Mouse (Mus musculus): ENCODE measurements around the gene Fam111a.
"Not testable (repeated sequence)": the region's sequence is repeated elsewhere in the genome, so short reads cannot be mapped to it uniquely, and the experiment has no call there.

Fam111a gene

GRCm38 (mm10) chr19:12545440-12545839, at the start of gene Fam111a:
Fam111a (plus strand) TSS chr19:12545740.
- not testable (repeated sequence) for DNase-seq (ENCODE audit: low spot score)

DNA sequence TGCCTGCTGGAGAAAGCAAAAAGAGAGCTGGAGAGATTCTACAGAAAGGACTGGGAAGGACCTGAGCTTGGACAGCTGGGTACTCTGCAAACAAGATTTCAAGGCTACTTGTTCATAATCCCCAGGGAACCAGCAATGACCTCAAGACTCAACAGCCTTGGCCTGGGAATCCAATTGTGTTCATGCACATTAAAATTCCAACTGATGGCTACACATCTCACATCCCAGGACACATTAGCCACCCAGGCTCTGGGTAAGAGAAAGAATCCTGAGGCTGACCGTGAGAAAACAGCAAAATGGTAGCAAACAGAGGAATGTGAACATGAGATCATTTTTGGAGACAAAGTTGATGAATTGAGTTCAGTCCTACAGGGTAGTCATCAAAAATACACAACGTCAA, 49.3 kb upstream of the Fam111a start:
- DNase-seq (ENCODE audit: low spot score) = no peak

GRCm38 (mm10) chr19:12497909-12498308, 47.6 kb upstream of the Fam111a start:
- no peak for DNase-seq (ENCODE audit: low spot score)

DNA sequence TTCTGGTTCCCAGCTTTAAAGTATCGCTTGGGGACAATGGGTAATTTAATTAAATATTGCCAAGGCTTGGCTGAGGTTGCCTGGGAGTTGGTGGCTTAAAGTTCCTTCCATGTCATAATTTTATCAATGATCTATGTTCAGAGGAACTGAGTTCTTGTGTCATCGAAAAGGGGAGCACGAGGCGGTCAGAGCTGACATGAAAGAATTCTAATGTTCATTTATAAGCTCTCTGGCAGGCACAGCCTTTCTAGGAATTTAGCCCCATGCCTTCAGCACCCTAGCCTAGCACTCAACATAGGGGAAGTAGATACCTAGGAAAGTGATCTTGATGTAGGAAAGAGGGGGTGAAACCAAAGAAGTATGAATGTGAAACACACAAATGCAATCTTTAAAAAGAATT, 47.2 kb upstream of the Fam111a start:
- DNase-seq (ENCODE audit: low spot score) = no peak

- no peak for DNase-seq (ENCODE audit: low spot score)
Observed at GRCm38 (mm10) chr19:12498941-12499340, 46.6 kb upstream of the Fam111a start.

GRCm38 (mm10) chr19:12499485-12499884, 46.1 kb upstream of the Fam111a start:
- DNase-seq (ENCODE audit: low spot score) = no peak

GRCm38 (mm10) chr19:12500124-12500523, 45.4 kb upstream of the Fam111a start:
- DNase-seq (ENCODE audit: low spot score) = no peak

GRCm38 (mm10) chr19:12500881-12501311, 44.6 kb upstream of the Fam111a start:
- DNase-seq (ENCODE audit: low spot score) = no peak

DNA sequence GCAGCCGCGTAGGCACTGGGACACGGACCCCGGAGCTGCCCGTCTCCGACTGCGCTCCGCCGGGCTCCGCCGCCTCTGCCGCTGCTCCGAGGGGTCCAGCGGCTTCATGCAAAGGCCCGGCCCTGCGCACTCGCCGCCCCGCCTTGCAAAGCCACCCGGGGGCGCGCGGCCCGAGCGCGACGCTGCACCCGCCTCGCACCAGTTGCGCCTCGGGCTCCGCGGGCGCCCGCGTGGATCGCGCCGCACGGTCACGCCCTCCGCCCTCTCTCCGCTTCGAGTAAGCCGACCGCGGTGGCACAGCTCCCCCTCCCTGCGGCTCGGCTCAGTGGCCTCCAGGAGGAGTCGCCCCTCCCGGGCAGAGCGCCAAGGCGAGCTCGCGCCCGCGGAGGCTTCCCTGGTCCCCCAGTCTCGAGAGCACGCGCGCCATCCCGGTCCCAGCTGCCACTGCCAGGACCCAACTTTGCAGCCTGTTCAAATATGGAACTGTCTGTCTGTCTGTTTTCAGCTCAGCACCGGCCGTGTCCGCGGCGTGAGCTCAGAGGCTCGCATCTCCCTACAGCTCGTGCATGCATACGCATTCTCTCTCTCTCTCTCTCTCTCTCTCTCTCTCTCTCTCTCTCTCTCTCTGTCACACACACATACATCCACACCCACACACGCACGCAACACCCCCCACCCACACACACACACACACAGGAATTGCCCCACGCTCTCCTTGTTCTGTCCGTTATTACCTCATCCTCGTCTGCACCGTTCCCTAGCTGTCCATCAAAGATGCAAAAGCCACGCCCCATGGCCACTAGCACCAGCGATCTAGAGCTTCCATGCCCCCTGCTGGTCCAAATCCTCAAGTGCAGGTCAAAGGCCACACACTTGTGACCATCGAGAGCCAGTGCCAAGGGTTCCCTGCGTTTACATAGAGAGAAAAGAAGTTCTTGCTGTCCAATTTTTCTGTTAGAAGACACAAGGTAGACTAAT, 43.9 kb upstream of the Fam111a start, which contains the start of gene Dtx4:
Gene Dtx4 (minus strand): TSS at position 85 of the 978 bp plus-strand sequence.
- DNase-seq (ENCODE audit: low spot score) = peak; percentile 68

DNA sequence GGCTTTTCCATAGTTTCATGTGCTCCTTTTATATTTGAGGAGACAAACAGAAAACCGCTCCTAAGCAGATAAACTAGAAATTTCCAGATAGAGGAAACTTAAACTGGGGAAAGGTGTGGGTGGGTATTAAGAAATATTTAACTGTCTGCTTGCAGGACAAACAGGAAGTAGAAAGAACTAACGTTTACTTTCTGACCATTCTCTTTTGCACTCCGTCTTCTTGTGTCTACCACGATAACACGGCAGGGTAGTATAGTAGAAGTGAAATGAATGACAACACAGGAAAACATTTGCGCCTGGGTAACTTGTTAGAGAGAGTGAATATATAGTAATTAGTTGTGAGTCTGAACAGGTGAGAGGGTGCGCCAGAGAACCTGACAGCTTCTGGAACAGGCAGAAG, 42.8 kb upstream of the Fam111a start:
- DNase-seq (ENCODE audit: low spot score) = no peak

DNA sequence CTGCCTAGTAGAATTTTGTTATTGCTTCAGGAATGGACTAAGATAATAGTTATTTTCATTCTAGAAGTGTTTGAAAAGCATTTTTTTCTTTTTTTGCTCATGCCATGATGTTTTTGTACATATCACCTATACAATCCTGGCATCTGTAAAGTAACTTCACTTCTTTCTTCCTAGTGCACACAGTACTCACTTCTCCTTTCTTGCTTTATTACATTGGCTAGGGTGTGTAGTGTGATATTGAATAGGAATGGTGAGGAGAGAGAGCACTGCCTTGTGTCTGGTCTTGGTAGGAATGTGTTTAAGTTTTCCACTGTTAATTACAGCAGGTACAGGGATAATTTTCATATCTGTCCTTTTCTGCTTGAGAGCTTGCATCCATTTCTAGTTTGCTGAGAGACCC, 30.9 kb upstream of the Fam111a start:
- DNase-seq (ENCODE audit: low spot score) = no peak

DNA sequence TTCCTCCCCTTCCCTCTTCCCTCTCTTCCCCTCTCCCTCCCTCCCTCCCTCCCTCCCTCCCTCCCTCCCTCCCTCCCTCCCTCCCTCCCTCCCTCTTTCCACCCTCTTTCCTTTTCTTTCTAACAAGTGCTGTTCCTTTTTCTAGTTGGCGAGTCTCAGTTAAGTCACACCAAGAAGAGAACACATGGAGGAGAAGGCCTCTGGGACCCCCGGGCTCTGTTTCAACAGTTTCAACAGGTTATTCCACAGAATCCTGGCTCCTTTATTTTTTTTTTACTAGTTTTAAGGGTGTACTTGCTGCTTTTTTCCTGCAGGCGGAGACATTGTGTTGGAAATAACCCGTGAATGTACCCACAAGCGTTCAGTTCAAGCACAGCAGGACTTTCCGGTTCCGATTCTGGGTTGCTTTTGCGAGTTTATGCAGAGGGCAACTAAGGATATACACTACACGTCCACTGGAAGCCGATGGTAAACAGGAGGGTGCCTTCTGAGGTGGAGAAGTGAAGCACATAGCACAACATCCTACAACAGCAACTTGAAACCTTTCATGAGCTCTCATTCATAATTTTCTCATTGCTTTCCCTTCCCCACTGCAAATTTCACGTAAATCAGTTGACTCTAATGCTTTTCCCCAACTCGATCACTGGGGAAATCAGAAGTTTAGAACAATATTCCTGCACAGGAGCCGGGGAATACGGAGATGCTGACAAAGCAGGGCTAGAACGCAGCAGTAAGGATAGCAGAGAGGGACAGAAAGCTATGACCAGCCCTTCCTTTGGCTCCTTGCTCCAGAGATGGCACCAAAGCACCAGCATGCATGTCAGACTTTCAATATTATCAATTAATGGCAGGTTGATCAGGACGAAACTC, 27.6 kb upstream of the Fam111a start:
- DNase-seq (ENCODE audit: low spot score) = peak; percentile 18

DNA sequence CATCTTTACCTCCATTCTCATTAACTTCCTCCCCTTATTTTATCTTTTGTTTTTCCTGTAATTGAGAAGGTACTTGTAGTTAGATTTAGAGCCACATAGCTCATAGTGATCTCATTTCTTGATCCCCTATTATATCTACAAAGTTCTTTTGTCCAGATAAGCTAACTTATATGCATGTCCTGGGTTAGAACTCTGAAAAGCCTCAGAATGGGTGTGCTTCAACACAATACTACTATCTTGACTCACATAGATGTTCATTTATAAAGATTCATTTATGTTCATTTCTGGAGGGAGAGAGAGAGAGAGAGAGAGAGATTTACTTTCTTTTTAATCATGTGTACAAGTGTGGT, 27.0 kb upstream of the Fam111a start:
- no peak for DNase-seq (ENCODE audit: low spot score)

- DNase-seq (ENCODE audit: low spot score) = no peak
Observed at GRCm38 (mm10) chr19:12523377-12523776, 22.2 kb upstream of the Fam111a start.

GRCm38 (mm10) chr19:12537168-12537567, 8.4 kb upstream of the Fam111a start:
- DNase-seq (ENCODE audit: low spot score) = no peak

- DNase-seq (ENCODE audit: low spot score) = no peak
Observed at GRCm38 (mm10) chr19:12539975-12540374, 5.6 kb upstream of the Fam111a start.

DNA sequence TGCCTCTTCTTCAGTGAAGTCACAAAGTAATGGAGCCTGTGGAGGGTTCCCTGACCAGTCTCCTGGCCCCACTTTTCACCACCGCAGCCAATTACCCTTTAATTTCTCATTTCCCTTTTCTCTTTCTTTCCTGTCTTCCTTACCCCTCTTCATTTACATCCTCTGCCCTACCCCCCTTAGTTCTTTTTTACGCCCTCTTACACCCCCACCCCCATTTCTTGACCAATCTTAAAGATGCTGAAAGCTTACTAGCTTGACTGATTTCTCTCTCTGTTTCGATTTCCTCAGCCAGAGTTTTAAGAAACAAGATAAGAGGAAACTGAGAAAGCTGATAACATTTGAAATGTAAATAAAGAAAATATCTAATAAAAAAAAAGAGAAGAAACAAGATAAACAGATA, 4.8 kb upstream of the Fam111a start:
- no peak for DNase-seq (ENCODE audit: low spot score)

DNA sequence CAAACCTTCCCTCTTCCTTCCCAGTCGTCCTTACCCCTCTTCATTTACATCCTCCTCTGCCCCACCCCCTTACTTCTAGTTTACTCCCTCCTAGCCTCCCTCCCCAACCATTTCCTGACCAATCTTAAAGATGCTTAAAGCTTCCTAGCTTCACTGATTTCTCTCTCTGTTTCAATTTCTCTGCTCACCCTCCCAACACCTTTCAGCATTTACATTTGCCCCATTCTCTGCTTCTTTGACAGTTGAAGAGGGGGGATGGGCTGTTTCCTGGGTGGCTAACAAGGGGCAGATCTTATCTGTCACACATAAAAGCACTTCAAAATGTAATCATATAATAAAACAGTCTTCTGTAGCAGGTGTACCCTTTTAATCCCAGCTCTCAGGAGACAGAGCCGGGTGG, 3.9 kb upstream of the Fam111a start:
- no peak for DNase-seq (ENCODE audit: low spot score)

- DNase-seq (ENCODE audit: low spot score) = peak; percentile 17
Observed at GRCm38 (mm10) chr19:12549166-12549565, 3.6 kb downstream of the Fam111a start.

DNA sequence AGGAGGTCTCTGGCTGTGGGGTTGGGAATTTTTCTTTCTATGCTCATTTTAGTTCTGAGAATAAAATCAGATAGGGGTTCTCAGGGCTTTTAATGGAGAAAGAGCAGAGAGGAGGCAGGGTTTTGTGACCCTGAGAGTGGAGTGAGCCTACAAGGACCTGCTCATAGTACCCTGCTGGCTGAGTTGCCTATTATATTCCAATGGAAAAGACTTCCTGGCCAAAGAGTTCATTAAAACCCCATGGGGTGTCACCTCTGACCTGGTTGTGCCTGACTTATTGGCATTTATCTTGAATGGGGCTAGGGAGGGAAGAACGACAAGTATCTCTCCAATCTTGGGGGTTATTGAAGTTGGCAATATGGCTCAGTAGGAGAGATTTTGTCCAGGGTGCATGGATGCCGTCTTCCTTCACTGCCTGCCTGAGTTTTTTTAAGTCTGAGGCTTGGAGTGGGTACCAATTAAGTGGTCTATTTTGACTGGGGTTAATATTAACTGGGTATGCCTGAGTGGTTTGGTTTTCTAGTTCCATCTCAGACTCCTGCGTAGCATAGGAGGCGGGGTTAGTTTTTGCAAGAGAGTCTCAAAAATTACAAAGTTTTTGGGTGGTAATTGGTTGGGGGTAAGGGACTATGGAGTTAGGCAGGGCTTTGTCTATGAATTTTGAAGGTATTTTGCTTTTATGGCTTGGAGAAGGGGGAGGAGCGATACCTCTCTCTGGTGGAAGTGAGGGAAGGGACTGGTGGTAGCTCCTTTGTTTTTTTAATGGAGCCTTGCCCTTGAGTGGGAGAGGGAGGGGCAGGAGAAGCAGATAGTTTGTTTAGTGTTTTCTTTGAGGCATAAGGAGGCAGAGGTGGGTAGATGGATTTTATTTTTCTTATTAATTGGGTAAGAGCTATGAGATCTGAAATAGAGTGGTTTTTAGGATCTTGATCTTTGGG, 4.7 kb downstream of the Fam111a start:
- no peak for DNase-seq (ENCODE audit: low spot score)

DNA sequence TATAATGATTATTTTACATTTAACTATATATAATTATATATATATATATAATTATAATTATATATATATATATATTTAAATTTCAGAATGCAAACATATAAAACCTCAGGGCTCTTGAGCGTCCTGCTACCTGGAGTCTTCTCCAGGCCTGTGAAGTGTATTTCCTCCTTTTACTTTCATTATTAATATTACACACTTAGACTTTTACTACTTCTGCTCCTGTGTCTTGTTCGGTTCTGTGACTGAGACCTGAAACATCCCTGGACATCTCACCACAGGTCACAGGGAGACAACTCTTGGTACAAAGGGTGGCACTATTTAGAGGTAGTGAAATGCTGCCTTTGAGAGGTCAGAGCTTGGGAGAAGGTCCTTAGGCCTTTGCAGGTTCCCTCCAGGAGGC, 10.8 kb downstream of the Fam111a start:
- no peak for DNase-seq (ENCODE audit: low spot score)

DNA sequence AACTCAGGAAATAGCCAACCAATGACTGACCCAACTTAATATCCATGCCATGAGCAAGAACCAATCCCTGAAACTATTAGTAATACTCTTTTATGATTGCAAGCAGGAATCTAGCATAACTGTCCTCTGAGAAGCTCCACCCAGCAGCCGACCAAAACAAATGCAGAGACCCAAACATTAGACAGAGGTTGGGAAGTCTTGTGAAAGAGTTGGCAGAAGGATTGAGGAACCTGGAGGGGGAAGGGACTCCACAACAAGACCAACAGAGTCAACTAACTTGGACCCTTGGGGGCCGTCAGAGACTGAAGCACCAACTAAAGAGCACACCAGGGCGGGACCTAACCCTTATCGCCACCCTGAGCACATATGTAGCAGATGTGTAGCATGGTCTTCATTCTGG, 12.7 kb downstream of the Fam111a start:
- DNase-seq (ENCODE audit: low spot score) = no peak
